Comparison of ENCODE assay signal across 20 mouse cellular contexts in genomic region chr4:65415507-65415906, GRCm38 (mm10).
"Had no signal": no experiment of that assay in that cellular context is flagged by ENCODE, and none has a peak within 500 bp of the region (broad histone marks: within the 10 kb centered on the region; RNA-seq: fewer than 3 reads in every experiment).

No protein-coding gene starts in this region.

- H3K4me2 ChIP-seq: limb, embryonic 13.5 days; liver, embryonic 12.5 days; liver, embryonic 15.5 days; lung, embryonic 15.5 days; midbrain, embryonic 11.5 days had no signal

- H3K9ac ChIP-seq: limb, embryonic 13.5 days; liver, embryonic 12.5 days; liver, embryonic 15.5 days; lung, embryonic 15.5 days had no signal

- H3K4me3 ChIP-seq: layer of hippocampus, adult 2 months; limb, embryonic 10.5 days; limb, embryonic 13.5 days; liver, embryonic 12.5 days; liver, embryonic 15.5 days; lung, embryonic 15.5 days had no signal

- H3K27ac ChIP-seq: kidney, postnatal 0 days; layer of hippocampus, adult 2 months; limb, embryonic 10.5 days; limb, embryonic 13.5 days; liver, embryonic 12.5 days; liver, embryonic 15.5 days; lung, embryonic 15.5 days had no signal

- ATAC-seq: intestine, postnatal 0 days; liver, embryonic 12.5 days had no signal

- H3K36me3 ChIP-seq: limb, embryonic 10.5 days; limb, embryonic 13.5 days; liver, embryonic 12.5 days; liver, embryonic 15.5 days; lung, embryonic 15.5 days had no signal

- DNase-seq: kidney, adult 2 months; kidney, postnatal 25 days; layer of hippocampus, adult 9-11 months; liver; lung, adult 18-20 months; lung, postnatal 10 days; lung, postnatal 4 days; midbrain, embryonic 14.5 days; thymus, adult 2 months; thymus, postnatal 14 days; thymus, postnatal 4 days had no signal

- H3K4me1 ChIP-seq: liver, embryonic 15.5 days had no signal

- H3K27me3 ChIP-seq: limb, embryonic 13.5 days; liver, embryonic 12.5 days; liver, embryonic 15.5 days; lung, embryonic 15.5 days had no signal

- H3K9me3 ChIP-seq: limb, embryonic 10.5 days; limb, embryonic 13.5 days; liver, embryonic 12.5 days; liver, embryonic 15.5 days; lung, embryonic 15.5 days had no signal
